Mouse (Mus musculus) large intestine, adult 2 months (tissue): Measurements from ENCODE around the gene Tomm20. TPM values are rescaled to one million over a fixed set of nuclear protein-coding genes. Genes with fewer than 3 reads are reported as not detected.
"Not testable (repeated sequence)": the region's sequence is repeated elsewhere in the genome, so short reads cannot be mapped to it uniquely, and the experiment has no call there.

ENCODE experiments used
- DNase-seq: peaks from one replicate; pipeline ENCODE4 v3.0.0-alpha.2; 2012; ENCODE audit warnings: low read depth, low spot score
- WGBS: fragments of 180-500 bp; shearing (Covaris S2); methylation state at CpG from one replicate; pipeline ENCODE4 v1.1.7; 2018; 5-methylcytosine and 5-hydroxymethylcytosine counted together
- polyA plus RNA-seq: library from polyadenylated mRNA; depleted of rRNA; stranded (reverse); fragments of >200 nt; gene quantifications from 2 replicates; pipeline ENCODE4 v1.2.3, GENCODE M21; 2012; rRNA removed

Gene Tomm20
- 137 and 207 TPM in 2 replicates for polyA plus RNA-seq

DNA sequence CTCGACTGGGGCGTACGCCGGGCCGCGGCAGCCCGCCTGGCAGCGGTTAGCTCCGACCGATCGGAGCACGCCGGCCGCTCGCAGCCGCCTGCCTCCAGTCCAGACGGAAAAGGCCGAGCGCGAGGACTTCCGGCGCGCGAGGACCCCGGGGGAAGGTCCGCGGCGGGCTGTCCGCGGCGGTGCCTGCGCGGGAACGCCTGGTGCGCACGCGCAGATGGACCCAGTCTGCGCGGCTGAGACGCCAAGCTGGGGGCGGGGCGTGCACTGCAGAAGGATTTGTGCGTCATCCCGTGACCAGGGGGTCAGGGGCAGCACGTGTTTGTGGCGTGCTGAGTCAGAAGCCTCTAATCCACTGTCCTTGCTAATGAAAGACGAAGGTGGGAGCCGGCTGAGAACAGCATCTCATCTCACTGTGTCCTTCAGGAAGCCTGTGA lies at the start of gene Tomm20:
TSS of gene Tomm20 (minus strand) at position 115 of the 434 bp plus-strand sequence.
- DNase-seq, result peak; percentile 83
- WGBS, result 1% methylated on average over 48 of the region's 48 CpGs

GRCm38 (mm10) chr8:126994506-126994905 lies 48.9 kb upstream of the Tomm20 start:
- no peak for DNase-seq
- WGBS, result 68% methylated on average over 1 of the region's 1 CpGs

DNA sequence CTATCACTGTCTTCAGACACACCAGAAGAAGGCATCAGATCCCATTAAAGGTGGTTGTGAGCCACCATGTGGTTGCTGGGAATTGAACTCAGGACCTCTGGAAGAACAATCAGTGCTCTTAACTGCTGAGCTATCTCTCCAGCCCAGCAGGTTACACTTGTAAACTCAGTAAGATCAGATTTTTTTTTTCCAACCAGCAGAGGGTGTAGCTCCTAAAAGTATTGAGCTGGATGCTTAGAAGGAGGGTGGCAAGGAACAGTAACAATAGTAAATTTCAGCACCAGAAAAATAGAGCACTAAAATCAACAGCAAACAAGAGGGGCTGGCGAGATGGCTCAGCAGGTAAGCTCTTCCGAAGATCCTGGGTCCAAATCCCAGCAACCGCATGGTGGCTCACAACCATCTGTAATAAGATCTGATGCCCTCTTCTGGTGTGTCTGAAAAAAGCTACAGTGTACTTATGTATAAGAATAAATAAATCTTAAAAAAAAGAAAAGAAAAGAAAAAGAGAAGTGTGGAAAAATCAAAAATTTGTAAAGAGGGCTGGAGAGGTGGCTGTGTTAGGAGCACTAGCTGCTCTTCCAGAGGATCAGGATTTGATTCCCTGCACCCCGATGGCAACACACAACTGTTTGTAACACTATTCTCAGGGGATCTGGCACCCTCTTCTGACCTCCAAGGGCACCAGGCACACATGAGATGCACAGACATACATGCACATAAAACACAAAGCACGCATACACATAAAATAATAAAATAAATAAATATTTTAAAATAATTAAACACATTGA lies 43.9 kb upstream of the Tomm20 start:
- WGBS, result 72% methylated on average over 5 of the region's 5 CpGs
- DNase-seq, result no peak

DNA sequence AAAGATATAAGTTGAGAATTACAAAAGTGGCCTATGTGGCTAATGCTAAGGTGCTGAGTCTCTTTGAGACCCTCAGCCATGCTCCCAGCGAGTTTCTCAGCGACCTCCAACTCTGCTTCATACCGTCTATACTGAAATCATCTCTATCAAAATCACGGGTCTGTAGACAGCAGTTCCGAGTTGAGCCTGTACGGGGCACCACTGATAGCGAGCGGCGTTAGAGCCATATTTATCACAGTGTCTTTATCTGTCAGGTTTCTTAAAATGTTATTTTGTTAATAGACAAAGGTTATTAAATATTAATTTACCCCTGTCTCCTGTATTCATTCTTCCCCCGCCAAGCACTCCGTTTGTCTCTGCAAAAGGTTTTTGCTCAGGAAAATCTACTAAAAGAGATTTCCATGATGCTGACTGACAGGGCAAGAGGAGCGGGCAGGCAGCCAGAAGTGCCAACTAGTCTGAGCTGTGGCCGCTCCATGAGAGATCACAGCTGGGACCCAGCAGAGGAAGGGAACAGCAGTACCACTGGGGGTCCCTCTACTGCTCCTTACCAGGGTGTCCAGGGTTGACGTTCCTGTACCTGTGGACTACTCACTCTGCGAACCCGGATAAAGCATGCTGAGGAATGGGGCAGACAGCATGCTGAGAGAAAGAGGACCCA lies 42.8 kb upstream of the Tomm20 start:
- 81% methylated on average over 16 of the region's 16 CpGs for WGBS
- no peak for DNase-seq

DNA sequence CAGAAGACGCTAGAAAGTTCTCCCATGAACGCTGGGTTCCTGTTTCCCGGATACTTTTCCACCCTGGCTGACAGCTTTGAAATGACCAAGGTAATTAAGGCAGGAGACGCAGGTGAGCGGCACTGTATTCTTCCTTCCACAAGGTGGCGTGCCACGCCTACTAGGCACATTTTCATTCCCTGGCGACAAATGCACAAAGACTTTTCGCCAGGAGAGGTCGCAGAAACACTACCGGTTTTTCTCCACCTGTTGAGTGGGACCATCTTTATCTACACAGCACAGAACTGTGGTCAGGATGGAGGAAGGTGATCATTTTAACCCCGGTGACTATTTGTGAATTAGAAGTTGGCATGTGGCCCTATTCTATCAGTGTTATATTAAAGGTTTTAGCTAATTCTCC lies 40.9 kb upstream of the Tomm20 start:
- DNase-seq, result peak; percentile 84
- 2% methylated on average over 12 of the region's 12 CpGs for WGBS

DNA sequence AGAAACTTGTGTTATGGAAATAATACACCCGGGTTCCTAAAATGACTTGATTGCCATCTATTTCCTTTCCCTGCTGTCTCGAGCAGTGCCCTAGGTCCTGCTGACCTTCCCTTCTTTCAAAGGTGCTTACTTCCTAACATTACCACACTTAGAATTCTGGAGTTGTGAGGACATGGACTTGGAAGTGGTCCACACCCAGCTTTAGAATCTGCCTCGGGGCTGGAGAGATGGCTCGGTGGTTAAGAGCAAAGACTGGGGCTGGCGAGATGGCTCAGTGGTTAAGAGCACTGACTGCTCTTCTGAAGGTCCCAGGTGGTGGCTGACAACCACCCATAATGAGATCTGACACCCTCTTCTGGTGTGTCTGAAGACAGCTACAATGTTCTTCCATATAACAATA lies 34.4 kb upstream of the Tomm20 start:
- DNase-seq, result no peak
- WGBS, result 38% methylated on average over 5 of the region's 5 CpGs

DNA sequence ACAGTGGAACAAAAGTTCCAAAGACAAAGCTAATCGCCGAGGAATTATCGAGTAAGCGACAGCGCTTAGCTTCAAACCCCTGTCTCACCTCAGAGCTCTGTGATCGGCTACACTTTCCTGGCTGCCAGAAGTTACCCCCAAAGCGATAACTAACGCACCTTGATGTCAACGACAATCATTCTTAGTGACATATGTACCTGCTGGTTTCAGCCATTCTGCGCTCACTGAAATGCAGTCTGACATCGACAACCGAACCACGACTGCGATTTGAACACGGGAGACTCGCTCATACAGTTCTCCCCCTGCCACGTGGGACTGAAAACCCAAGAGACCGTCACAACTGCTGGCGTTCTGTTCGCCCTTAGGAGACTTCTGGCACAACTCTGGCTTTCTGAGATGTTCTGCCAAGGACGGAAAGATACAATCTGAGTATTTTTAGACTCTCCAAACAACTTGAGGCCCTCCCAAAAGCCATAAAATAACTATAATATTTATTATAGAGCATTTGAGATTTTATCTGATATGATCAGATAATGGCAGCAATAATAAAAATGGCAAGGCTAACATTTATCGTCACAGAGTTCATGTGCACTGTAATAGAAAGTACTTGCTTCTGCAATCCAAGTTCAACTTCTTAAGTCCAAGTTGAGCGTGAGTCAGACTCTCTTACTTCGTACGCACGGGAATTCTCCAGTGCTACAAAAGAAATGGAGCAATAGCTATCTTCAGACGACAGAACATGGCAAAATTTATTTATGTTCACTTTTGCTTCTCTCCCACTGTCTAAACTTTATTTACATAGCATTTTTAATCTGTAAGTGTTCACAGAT lies 33.7 kb upstream of the Tomm20 start:
- no peak for DNase-seq
- 7% methylated on average over 27 of the region's 27 CpGs for WGBS

GRCm38 (mm10) chr8:126978535-126978934 lies 32.9 kb upstream of the Tomm20 start:
- WGBS, result 20% methylated on average over 3 of the region's 3 CpGs
- DNase-seq, result not testable (repeated sequence)

DNA sequence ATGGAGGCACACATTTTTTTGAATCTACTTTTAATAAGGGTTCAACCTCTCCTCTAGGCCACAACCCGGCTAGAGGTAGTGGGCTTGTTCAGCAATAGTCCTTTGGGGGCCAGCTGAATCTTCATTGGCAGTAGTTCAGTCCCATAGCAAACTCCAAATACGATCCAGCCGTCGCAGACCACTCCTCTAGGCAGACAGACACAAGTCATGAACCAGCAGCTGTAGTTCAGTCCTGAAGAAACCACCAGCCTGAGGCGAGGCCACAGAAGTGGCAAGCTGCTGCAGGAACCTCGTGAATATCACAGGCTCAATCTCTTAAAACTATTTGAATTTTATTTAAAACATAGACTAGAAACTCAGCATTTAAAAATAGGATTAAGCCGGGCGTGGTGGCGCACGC lies 32.4 kb upstream of the Tomm20 start:
- 84% methylated on average over 10 of the region's 10 CpGs for WGBS
- DNase-seq, result no peak

- 76% methylated on average over 8 of the region's 8 CpGs for WGBS
- no peak for DNase-seq
Measured at GRCm38 (mm10) chr8:126976608-126977348, 31.1 kb upstream of the Tomm20 start.

DNA sequence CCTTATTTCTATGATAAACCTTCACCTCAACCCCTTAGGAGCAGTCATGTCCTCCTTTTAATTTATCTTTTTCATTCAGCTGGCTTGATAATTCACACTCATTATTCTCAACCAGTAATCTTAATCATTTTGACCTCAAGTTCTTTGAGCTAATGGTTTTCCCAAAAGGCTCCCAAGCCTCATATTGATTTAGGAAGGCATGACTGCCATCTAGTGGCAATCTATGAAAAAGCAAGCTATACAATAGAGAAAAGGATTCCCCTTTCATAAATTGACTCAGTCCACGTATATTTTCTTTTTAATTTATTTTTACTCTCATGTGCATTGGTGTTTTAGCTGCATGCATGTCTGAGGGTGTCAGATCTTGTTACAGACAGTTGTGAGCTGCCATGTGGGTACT lies 30.1 kb upstream of the Tomm20 start:
- no peak for DNase-seq
- WGBS, result 5% methylated on average over 1 of the region's 1 CpGs

GRCm38 (mm10) chr8:126974511-126974910 lies 28.9 kb upstream of the Tomm20 start:
- 64% methylated on average over 4 of the region's 4 CpGs for WGBS

GRCm38 (mm10) chr8:126973686-126974265 lies 28.1 kb upstream of the Tomm20 start:
- WGBS, result 53% methylated on average over 9 of the region's 9 CpGs
- DNase-seq, result no peak

More at GRCm38 (mm10) chr8:126974511-126974910, 28.9 kb upstream of the Tomm20 start:
- DNase-seq, result no peak

GRCm38 (mm10) chr8:126972649-126973048 lies 27.0 kb upstream of the Tomm20 start:
- 75% methylated on average over 2 of the region's 2 CpGs for WGBS
- no peak for DNase-seq

DNA sequence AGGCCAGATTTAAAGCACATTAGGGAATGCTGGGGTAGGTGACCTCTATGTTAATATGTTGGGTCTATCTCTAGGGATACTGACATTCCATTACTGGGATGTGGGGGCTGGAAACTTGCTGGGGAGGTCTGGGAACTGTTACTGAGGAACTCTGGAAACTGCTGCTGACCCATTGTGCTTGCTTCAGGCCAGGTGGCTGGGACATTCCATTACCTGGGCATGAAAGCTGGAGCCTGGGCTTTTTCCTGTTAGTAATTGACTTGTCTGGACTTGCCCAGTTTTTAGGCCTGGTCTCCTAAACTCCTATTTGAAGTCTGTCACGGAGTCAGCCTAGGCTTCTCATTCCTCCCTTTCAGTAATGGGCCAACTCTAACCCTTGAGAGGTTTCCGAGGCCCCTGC lies 26.5 kb upstream of the Tomm20 start:
- DNase-seq, result no peak

GRCm38 (mm10) chr8:126971314-126971664 lies 25.6 kb upstream of the Tomm20 start:
- WGBS, result 3% methylated on average over 13 of the region's 13 CpGs
- DNase-seq, result no peak

More for the DNA sequence above, 26.5 kb upstream of the Tomm20 start:
- WGBS, result 92% methylated on average over 2 of the region's 2 CpGs

DNA sequence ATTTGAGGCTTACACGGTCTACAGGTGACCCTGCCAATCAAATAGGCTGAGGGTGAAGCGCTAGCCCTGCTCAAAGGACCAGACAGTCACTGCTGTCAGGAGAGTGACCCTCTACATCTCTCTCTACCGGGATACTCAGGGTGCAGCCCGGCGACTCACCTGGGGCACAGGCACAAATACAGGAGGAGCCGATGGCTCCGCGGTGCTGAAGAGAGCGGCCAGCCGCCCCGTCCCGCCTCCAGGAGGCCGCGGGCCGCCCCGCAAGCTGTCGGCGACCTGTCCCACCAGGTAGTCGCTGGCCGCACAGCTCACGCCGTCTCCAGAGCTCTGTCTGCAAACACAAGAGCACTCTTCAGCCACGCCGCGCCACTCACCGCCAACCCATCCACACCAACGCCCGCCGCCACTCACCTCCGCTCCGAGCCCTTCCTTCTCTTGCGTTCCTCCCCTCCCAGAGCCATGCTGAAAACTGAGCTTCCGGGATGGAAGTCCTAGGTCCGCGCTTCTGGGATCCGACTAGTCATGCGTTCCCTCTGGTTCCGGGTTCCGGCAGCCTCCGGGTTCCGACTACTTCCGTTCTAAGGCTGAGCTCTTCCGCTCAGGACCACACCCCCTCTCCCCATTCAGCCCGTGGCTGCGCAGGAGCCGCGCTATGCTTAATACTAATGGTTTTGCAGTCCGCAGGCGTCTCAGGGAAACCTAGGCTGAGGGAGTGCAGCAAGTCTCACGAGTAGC lies 25.1 kb upstream of the Tomm20 start, which contains the start of gene Rbm34:
TSS of gene Rbm34 (minus strand) at position 493 of the 735 bp plus-strand sequence.
- WGBS, result under 1% methylated on average over 50 of the region's 50 CpGs
- DNase-seq, result peak; percentile 83

GRCm38 (mm10) chr8:126969546-126969945 lies 23.9 kb upstream of the Tomm20 start:
- DNase-seq, result no peak
- 49% methylated on average over 1 of the region's 1 CpGs for WGBS
